Mouse (Mus musculus) inflammation-experienced regulatory T-cells (primary cell): ENCODE results near the gene Olfr140. TPM values are rescaled to one million over a fixed set of nuclear protein-coding genes. Genes with fewer than 3 reads are reported as not detected.

ENCODE experiments used
- polyA plus RNA-seq, 2 experiments: library from polyadenylated mRNA; unstranded; fragments of 100-300 nt; shearing (Covaris generic); gene quantifications; one replicate each; pipeline ENCODE4 v1.2.1; 2017

Olfr140 gene
- polyA plus RNA-seq = not detected

GRCm38 (mm10) chr2:90063494-90063893 lies at the start of gene Olfr140:
Gene Olfr140, minus strand, starts transcription at chr2:90063594.

DNA sequence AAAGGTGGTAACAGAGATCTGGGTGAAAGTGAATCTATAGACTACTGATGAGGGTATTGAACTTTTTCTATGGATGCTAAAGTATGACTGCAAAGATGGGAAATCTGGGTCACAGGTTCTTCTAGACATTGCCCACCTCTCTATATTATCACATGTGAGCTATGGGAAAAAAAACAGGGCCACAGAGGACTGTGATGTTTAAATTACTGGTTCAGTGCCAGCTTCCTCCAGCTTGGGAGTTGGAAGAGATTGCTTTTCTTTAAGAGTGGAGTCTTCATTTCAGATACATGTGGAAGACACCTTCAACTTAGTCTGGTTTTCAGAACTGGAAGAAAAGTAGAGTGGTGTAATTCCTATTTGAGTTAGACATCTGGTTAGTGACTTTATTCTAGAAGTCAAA lies 28.4 kb downstream of the Olfr140 start, which contains the start of gene Olfr1265:
Gene Olfr1265, plus strand, starts transcription at position 301 of the 400 bp plus-strand sequence.

DNA sequence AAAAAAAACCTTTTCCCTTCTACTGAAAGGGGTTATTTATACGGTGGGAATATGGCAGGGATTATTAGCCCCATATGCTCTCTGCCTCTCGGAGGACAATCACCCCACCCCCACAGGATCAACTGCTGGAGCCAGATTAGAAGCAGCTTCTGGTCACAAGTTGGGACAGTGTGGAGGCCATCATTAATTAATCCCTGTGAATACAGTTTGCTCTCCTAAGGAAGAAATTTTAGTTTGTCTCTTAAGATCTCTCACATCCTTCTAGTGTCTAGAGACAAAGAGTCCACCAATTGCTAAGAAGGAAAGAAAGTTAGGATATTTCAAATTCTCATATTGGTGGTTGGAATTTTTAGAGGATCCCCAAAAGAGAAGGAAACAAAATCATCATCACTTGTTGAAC lies 37.9 kb downstream of the Olfr140 start, which contains the start of gene Olfr1264:
Gene Olfr1264, minus strand, starts transcription at position 101 of the 400 bp plus-strand sequence.

GRCm38 (mm10) chr2:90011831-90012230 lies 51.6 kb downstream of the Olfr140 start, which contains the start of gene Olfr1263:
Gene Olfr1263, plus strand, starts transcription at chr2:90012131.

GRCm38 (mm10) chr2:89999845-90000244 lies 63.5 kb downstream of the Olfr140 start, which contains the start of gene Olfr1262:
Gene Olfr1262, plus strand, starts transcription at chr2:90000145.

Other genes starting within 250 kb of the Olfr140 start
- gene Olfr1256, start 222.0 kb downstream of the Olfr140 start, polyA plus RNA-seq = not detected
- gene Olfr48, start 215.4 kb downstream of the Olfr140 start, polyA plus RNA-seq = under 1 TPM in 1 of 2 experiments, not detected in 1; 0.67 TPM
- not detected for gene Olfr1257, start 185.2 kb downstream of the Olfr140 start, polyA plus RNA-seq
- gene Olfr1258, start 136.3 kb downstream of the Olfr140 start, polyA plus RNA-seq = under 1 TPM in 1 of 2 experiments, not detected in 1; 0.37 TPM
- gene Olfr1259, start 114.9 kb downstream of the Olfr140 start, polyA plus RNA-seq = under 1 TPM in 1 of 2 experiments, not detected in 1; 0.08 TPM
- not detected for gene Olfr1260, start 89.3 kb downstream of the Olfr140 start, polyA plus RNA-seq
- under 1 TPM in 1 of 2 experiments, not detected in 1; 0.38 TPM for gene Olfr1261, start 72.4 kb downstream of the Olfr140 start, polyA plus RNA-seq
- gene Olfr1262, start 63.4 kb downstream of the Olfr140 start, polyA plus RNA-seq = not detected
- under 1 TPM; 0.07 to 0.34 TPM for gene Olfr1263, start 51.5 kb downstream of the Olfr140 start, polyA plus RNA-seq
- under 1 TPM; 0.04 to 0.38 TPM for gene Olfr1264, start 38.0 kb downstream of the Olfr140 start, polyA plus RNA-seq
- gene Olfr1265, start 28.3 kb downstream of the Olfr140 start, polyA plus RNA-seq = under 1 TPM; 0.07 to 0.23 TPM
- gene Olfr1269, start 57.8 kb upstream of the Olfr140 start, polyA plus RNA-seq = 1 to 10 TPM in 1 of 2 experiments, under 1 TPM in 1; 0.34 to 4.4 TPM
- not detected for gene Olfr32, start 78.7 kb upstream of the Olfr140 start, polyA plus RNA-seq
- under 1 TPM; 0.10 to 0.27 TPM for gene Olfr1270, start 89.5 kb upstream of the Olfr140 start, polyA plus RNA-seq
- not detected for gene Olfr1506, start 160.9 kb upstream of the Olfr140 start, polyA plus RNA-seq
- not detected for gene Olfr142, start 194.0 kb upstream of the Olfr140 start, polyA plus RNA-seq
- under 1 TPM; 0.04 to 0.29 TPM for gene Olfr1271, start 207.4 kb upstream of the Olfr140 start, polyA plus RNA-seq
- under 1 TPM in 1 of 2 experiments, not detected in 1; 0.16 TPM for gene Olfr1272, start 229.2 kb upstream of the Olfr140 start, polyA plus RNA-seq